Comparison of ENCODE assay signal across 20 mouse cellular contexts in the genomic region with DNA sequence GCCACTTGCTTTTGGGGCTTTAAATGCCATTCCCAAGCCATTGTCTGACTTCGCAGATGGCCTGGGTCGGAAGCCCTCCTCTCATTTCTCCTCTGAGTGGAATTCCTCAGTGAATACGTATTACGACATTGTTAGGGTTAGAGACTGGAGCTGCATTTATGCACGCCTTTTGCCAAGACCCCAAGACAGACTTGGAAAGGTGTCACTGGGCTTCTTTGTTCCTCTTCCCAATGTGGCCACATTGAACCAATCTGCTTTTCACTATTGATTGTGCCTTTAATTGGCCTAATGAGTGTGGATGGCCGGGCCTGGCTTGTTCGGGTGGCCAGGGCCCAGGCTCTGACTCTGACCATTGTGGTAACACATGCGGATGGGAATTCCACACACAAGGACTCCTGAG.
"Had no signal": no experiment of that assay in that cellular context is flagged by ENCODE, and none has a peak within 500 bp of the region (broad histone marks: within the 10 kb centered on the region; RNA-seq: fewer than 3 reads in every experiment).

No protein-coding gene starts in this region.

- H3K9me3 ChIP-seq: limb, embryonic 12.5 days; limb, embryonic 15.5 days had no signal

- H3K4me3 ChIP-seq: limb, embryonic 12.5 days; limb, embryonic 15.5 days had no signal

- H3K27ac ChIP-seq: limb, embryonic 12.5 days; limb, embryonic 15.5 days; liver, embryonic 14.5 days; stomach, postnatal 0 days had no signal

- ATAC-seq: liver, postnatal 0 days had no signal

- H3K4me2 ChIP-seq: limb, embryonic 12.5 days; limb, embryonic 15.5 days; liver, embryonic 11.5 days; lung, embryonic 14.5 days; midbrain, embryonic 11.5 days had no signal

- DNase-seq: kidney, postnatal 14 days; kidney, postnatal 4 days; left cerebral cortex, postnatal 4 days; liver, postnatal 0 days; lung, embryonic 14.5 days; lung, postnatal 14 days; lung, postnatal 4 days; midbrain, embryonic 14.5 days; right cerebral cortex, adult 18-20 months; right cerebral cortex, postnatal 14 days; right cerebral cortex, postnatal 4 days; thymus, adult 2 months; thymus, postnatal 14 days; thymus, postnatal 4 days had no signal

- H3K36me3 ChIP-seq: limb, embryonic 12.5 days; limb, embryonic 15.5 days had no signal

- H3K27me3 ChIP-seq: limb, embryonic 12.5 days; limb, embryonic 15.5 days had no signal

- H3K9ac ChIP-seq: limb, embryonic 12.5 days; limb, embryonic 15.5 days; liver, embryonic 14.5 days; liver, postnatal 0 days; lung, embryonic 14.5 days had no signal
